Mouse (Mus musculus) thymus, postnatal 25 days (tissue): ENCODE measurements around the gene Slc39a11.
A peak's percentile ranks its signal among the peaks of the same experiment; 100 is the strongest.

Experiments used
- DNase-seq: peaks from one replicate; pipeline ENCODE4 v3.0.0; 2022

Slc39a11 gene

DNA sequence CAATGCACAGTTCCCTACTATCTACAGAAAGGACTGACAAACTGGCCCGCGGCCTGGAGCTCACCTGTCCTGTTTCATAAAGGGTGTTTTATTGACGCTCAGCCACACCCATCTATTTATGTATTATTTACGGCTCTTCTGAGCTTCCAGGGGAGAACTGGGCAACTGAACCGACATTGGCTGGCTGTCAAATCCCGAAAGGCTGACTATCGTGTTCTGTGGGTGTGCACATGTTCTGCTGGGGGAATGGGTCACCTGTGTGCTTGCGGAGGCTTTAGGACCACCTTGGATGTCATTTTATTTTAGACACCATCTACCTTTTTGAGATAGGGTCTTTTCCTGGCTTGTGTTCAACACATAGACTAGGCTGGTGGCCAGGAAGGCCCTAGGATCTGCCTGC lies 375.8 kb downstream of the Slc39a11 start:
- no peak for DNase-seq

DNA sequence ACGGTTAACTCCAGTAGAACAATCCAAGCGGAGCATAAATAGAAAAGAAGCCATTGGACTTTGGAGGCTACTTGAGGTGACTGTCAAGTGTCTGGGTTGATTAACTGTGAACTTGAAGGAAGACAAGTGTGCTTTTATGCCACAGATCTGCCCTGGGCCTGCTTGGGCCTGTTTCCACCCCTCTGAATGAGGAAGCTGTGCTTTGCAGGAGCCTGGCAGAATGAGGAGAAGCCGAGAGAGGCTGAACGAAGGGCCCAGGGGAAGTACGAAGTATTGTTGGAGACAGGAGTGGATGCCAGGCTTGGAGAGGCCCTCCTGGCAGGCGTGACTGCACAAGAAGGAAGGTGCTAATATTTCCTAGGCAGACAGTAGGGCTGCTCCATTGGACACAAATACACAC lies 378.0 kb downstream of the Slc39a11 start:
- no peak for DNase-seq

- no peak for DNase-seq
These were observed 381.0 kb downstream of the Slc39a11 start for GRCm38 (mm10) chr11:113268831-113269319.

DNA sequence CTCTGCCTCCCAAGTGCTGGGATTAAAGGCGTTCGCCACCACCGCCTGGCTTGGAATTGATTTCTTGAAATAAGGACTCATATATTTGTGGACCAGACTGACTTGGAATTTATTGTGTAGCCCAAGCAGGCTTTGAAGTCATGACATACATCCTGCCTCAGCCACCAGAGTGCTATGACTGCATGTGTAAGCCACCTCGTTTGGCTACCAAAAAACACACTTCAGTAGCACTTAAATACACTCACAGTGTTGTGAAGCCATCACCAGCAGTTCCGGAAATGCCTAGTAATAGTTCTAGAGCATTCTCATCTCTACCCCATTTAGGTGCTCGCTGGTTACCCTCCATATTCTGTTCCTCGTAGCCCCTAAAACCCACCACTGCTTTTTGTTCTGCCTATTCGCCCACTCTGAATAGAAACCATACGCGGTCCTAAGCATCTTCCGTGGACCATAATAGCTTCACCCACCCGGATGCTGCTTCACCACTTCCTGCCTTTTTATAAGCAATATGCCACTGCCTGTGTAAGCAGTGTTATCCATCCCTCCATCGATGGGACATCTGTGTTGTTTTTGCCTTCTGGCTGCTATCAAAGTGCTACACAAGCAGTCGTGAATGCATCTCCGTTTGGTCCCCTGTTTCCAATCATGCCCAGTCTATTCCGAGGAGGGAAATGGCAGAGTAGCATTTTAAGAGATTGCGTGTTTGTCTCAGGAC lies 382.2 kb downstream of the Slc39a11 start:
- no peak for DNase-seq

GRCm38 (mm10) chr11:113266706-113267105 lies 383.2 kb downstream of the Slc39a11 start:
- DNase-seq, result no peak

GRCm38 (mm10) chr11:113265567-113265966 lies 384.3 kb downstream of the Slc39a11 start:
- DNase-seq, result no peak

- DNase-seq, result no peak
These were observed 385.9 kb downstream of the Slc39a11 start for GRCm38 (mm10) chr11:113263971-113264370.

GRCm38 (mm10) chr11:113262062-113262461 lies 387.8 kb downstream of the Slc39a11 start:
- no peak for DNase-seq

GRCm38 (mm10) chr11:113261421-113261820 lies 388.5 kb downstream of the Slc39a11 start:
- no peak for DNase-seq

DNA sequence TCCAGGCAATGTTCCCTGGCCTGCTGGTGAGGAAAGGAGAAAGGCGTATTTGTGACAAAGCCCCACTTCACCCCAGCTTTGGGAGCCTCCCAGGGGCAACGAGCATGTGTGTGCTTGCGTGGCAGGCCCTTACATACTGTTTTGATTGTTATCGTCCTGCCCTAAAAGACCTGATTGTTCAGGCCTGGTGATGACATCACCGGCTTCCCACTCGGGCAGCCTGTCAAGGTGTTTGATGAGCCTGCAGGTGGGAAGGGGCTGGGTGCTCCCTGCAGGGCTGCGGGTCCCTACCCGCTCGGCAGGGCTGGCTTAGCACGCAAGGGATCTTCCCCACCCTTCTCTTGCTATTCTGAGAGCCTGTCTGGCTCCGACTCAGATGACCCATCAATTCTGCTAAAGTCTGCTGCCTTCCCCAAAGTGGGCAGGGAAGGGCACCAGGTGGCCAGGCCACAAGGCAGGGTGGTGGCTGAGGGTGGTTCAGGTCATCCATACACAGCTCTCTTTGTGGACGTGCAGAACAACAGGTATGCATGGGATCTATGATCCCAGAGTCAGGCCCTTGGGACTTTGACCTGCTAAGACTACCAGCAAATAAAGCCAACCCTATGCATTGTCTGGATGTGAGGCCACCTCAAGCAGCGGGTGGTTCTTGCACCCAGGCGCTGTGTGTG lies 390.0 kb downstream of the Slc39a11 start:
- DNase-seq, result no peak

DNA sequence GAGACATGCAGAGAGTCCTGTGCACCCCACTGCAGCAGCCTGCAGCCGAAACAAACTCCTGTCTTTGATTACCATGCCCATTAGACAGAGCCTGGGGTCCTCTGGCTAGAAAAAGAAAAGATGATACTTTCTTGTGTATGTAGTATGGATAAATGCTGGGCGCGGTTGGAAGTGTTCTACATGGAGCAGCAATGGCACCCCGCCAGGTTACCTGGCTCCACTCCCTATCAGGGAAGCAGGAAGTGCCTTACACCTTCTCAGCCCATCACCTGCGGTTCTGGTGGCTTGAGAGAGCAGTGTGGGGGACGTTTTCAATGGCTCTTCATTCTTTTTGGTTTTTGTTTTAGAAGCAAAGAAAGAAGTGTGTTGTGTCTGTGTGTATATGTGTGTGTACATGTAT lies 391.9 kb downstream of the Slc39a11 start:
- no peak for DNase-seq

GRCm38 (mm10) chr11:113254653-113255052 lies 395.2 kb downstream of the Slc39a11 start:
- DNase-seq, result no peak

GRCm38 (mm10) chr11:113253169-113253568 lies 396.7 kb downstream of the Slc39a11 start:
- no peak for DNase-seq

- peak; percentile 6 for DNase-seq
These were observed 398.7 kb downstream of the Slc39a11 start for GRCm38 (mm10) chr11:113251172-113251571.

DNA sequence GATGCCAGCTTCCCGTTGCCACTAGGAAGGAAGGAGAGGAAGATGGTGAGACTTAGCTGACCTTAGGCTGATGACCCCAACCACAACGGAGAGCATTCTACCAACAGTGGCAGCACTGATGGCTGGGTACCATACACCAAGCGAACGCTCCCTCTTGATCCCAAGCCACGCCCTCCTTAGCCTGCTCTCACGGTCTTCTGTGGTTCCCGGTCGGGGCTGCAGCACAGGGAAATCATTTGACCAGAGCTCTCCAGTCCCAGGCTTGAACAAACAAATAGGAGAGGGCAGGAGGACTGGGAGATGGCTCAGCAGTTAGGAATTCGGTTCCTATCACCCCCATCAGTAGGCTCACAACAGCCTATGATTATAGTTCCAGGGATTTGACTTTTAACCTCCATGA lies 403.4 kb downstream of the Slc39a11 start:
- DNase-seq, result no peak

- DNase-seq, result no peak
These were observed 404.2 kb downstream of the Slc39a11 start for GRCm38 (mm10) chr11:113245666-113246065.

DNA sequence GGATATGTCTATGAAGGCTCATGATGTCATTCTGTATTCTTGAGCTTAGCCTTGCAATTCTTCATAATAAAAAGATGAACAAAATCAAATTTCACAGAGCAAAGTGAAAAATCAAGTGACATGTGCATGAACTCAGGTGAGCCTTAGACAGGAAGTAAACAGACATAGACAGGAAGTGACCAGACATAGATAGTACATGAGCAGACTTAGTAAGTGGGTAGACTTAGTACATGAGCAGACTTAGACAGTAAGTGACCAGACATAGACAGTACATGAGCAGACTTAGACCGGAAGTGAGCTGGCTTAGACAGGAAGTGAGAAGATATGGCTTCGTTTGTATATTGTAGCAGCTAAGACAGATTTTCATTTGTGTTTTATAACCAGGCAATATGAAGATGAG lies 415.4 kb downstream of the Slc39a11 start:
- DNase-seq, result no peak

- no peak for DNase-seq
These were observed 417.8 kb downstream of the Slc39a11 start for GRCm38 (mm10) chr11:113232049-113232448.

GRCm38 (mm10) chr11:113230410-113231132 lies 419.3 kb downstream of the Slc39a11 start:
- no peak for DNase-seq

GRCm38 (mm10) chr11:113225748-113226147 lies 424.1 kb downstream of the Slc39a11 start:
- no peak for DNase-seq

DNA sequence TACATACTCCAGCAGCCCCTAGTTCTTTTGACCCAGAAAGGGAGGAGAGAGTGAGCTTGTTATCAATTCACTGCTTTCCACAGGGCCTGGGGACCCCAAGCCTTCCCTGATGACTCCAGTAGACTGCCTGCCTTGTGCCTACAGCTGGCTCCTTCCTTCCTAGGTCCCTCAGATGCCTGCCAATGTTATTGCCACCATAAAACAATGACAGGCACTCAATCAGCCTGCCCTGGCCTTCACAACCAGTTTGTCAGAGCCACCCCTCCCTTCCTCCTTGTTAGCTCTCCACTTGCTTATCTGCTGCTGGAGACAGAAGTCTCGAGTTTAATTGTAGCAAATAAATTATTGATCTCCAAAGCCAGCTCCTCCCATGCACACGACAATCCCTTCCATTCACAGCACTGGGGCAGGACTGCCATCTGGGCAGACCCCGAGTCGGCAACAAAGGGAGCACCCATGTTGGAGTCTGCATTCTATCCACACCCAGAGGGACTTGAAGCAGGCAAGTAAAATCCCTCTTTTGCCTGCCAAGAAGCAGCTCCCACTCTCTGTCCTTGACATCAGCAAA lies 426.0 kb downstream of the Slc39a11 start:
- no peak for DNase-seq

GRCm38 (mm10) chr11:113221267-113222195 lies 428.3 kb downstream of the Slc39a11 start:
- no peak for DNase-seq
